Mouse (Mus musculus): ENCODE results near the gene 2510009E07Rik.
A peak's percentile ranks its signal among the peaks of the same experiment; 100 is the strongest.
"Not testable (repeated sequence)": the region's sequence is repeated elsewhere in the genome, so short reads cannot be mapped to it uniquely, and the experiment has no call there.

The 2510009E07Rik gene

DNA sequence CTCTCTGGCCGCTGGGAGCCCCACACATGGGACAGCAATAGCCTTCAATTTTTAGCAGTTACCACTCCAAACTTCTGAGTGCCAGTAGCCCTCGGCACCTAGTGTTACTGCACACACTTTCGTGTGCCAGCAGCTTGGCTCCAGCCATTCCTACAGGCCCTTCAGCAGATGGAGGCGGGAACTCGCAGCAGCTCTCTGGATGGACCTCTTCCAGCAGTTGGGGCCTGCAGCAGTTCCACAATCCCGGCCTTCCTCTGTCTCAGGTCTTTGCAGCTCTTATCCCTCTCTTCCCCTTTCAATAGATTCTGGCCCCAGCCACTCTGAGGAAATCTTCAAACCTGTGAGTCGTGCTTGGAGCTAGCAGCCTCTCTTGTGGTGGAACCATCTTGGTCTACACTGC, 17.7 kb downstream of the 2510009E07Rik start:
- DNase-seq (ENCODE audit: low spot score), result no peak

DNA sequence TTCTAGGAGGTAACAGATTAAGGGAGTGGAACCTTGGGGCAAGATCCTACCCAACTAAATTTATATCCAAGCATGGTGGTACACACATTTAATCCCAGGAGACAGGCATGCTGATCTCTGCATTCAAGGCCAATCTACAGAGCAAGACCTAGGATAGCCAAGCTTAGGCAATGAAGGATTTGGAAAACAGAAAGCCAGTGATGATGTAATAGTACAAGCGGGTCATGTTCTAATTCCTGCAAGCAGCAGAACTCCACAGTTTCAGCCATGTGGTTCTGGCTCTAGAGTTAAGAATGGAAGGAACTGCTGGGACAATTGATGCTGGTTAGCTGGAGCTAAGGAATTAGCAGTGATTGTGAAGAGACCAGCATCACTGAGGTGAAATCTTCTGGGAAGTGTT, 20.8 kb downstream of the 2510009E07Rik start:
- DNase-seq (ENCODE audit: low spot score), result not testable (repeated sequence)

DNA sequence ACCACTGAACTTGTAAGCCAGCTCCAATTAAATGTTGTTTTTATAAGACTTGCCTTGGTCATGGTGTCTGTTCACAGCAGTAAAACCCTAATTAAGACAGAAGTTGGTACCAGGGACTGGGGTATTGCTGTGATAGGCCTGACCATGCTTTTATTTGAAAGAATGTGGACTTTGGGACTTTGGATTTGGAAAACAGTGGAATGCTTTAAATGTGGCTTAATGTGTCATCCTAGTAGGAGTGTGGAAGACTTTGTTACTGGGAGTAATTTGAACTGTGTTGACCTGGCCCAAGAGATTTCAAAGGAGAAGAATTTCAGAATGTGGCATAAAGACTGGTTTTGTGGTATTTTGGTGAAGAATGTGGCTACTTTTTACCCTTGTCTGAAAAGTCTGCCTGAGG, 21.4 kb downstream of the 2510009E07Rik start:
- DNase-seq (ENCODE audit: low spot score), result not testable (repeated sequence)

DNA sequence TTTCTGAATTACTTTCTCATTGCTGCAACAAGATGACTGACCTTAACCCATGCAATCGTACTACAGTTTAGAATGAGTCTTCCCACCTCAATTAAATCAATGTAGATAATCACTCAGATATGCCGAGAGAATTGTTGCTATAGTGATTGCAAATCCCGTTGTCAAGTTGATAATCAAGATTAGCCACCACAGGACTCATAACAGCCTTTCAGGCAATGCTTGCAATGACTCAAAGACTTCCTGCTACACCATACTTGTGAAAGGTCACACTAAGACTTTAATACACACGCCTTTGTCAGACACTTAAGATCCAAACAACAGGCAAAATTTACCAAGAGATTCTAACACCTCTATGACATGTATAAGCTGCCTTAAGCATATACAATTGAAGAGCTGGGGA, 22.6 kb downstream of the 2510009E07Rik start:
- no peak for DNase-seq (ENCODE audit: low spot score)

DNA sequence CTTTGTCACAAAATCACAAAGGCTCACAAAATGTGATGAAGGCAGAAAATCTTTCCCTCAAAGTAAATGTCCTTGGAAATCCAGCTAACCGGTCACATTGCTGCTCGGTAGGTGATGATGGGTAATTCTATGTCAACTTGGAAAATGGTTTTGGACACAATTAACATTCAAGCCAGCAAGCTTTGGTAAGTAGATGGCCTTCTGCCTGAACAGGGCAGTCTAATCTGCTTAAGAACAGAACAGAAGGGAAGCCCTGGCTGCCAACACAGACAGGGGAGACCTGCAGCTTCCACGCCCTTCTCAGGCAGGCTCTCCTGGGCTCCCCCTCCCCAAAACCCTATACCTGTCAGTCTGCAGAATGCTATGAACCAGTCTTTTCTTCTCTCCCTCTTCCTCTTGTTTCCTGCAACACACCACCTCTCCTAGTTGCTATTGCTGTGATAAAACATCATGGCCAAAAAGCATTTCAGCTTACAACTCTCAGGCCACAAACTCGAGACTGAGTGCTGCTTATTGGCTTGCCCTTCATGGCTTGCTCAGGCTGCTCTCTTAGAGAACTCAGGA, 29.0 kb downstream of the 2510009E07Rik start:
- no peak for DNase-seq (ENCODE audit: low spot score)

DNA sequence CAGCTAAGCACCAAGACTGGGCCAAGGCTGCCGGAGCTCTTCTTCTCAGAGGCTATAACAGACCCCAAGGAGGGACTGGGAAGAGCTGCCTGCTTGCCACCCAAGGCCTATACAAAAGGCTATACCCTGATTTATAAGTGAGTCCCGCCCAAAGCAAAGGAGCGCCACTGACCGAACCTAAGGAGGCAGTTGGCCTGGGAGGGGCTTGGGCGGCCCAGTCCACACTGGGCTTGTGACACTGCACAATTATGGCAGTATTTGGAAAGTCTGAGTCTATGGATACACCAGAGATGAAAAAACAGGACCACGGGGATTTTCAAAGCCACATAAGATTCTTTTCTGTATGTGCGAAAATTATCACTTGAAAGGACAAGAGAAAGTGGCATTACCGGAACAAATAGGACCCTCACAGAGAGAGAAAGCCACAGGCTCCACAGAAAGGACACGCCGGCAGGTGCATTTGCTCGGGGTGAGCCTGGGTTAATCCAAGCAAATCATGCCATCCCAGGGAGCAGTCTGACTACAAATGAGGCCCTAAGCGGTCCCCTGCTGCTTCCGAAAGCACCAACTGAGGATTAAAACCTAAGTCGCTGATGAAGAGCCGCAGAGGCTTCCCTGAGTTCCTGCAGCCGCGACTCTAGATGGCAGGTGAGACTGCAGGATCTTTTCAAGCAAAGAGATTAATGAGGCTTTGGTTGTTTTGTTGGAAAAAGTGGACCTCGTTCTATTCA, 29.7 kb downstream of the 2510009E07Rik start:
- DNase-seq (ENCODE audit: low spot score), result no peak

DNA sequence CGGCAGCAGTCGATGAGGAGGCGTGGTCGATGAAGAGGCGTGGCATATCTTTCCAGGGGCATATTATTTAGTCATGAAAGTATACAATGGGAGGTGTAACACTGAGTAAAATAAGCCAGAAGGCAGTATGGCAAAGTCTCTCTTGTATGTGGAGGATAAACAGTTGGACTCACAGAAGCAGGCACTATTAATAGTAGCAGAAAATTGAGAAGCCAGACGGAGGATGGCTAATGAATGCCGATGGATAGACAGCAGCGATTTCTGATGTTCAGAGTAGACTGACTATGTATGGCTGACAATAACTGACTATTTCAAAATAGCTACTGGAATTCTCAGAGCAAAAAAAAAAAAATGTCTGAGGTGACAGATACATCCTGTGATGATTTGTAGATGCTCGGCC, 38.5 kb downstream of the 2510009E07Rik start:
- no peak for DNase-seq (ENCODE audit: low spot score)

DNA sequence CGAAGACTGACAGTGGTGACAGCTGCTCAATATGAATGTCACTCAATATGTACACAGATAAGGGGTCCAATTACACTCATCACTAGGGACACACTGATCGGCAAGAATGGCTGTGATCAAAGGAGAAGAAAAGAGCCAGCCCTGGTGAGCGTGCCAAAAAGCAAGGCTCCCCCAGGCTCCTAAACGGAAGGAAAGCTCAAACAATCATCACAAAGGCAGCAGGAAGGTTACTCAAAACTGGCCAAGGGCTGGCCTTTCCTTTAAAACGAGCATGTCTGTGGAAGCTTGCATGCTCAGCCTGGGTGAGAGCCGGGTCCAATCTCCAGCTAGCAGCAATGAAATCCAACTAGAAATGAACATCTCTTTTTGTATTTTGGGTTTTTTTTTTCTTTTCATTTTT, 39.2 kb downstream of the 2510009E07Rik start:
- no peak for DNase-seq (ENCODE audit: low spot score)

DNA sequence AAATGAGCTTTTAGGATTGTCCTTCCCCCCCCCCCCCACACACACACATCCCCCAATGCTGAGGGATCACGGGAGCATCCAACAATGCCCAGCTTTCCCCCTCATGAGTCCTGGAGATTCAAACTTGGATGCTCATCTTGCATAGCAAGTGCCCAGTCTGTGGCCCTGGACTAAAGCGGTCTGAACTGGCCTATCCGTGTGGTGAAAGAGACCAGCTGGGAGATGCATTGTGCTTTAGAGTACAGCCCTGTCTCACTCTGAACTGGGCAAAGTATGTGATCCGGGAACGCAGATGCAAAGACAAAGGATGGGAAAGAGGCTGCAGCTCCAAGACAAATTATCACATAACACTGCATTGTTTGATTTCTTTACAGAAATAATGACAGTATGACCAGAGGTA, 40.1 kb downstream of the 2510009E07Rik start:
- no peak for DNase-seq (ENCODE audit: low spot score)

DNA sequence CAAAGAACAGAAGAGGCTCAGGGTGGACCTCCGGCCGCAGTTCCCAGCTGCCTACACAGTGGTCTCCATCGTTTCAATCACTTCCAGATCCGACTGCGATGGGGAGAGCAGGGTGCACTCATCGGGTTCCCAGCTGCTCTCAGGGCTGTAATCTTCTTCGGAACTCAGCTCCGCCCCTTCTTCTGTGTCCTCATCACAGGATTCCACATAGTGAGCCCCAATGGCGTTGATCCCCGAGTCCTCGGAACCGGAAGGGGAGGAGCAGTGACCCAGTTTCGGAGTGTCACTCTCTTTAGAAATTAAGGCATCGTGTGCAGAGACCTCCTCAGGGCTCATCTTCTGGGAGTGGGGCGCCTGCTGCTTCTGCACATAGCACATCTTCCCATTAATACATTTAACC, 41.3 kb downstream of the 2510009E07Rik start:
- DNase-seq (ENCODE audit: low spot score), result no peak

DNA sequence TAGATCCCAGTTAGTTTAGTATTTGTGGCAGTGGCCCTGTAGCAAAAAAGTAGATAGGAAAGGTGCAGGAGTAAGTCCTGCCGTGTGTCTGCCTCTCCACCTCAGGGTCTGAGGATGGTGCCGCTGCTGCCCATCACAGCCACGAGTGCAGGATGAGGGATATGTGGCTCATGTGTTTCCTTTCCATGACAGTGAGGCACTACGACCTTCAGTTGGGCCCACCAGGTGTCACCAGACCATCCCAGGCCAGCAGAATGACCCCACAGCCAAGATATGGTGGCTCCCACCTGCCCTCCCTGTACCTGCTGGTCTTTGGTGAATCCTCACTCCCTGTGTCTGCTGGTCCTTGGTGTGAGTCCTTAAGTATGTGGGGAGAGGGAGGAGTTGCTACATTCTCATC, 43.3 kb downstream of the 2510009E07Rik start:
- no peak for DNase-seq (ENCODE audit: low spot score)

DNA sequence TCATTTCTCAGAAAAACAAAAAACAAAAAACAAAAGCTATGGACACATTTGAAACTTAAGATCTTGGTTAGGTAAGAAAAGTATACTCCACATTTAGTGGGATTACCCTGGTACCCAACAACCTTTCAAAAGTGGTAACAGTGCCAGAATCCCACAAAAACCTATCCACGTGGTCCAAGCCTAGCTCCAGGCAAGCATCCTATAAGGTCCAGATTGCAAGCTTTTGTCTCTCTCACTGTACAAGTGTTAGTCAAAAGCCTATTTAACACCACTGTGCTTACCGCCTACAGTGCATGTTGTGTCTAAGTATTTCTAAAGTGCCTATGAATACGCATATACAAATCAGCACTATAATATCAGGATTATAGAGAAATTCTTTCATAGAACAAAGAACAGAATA, 44.2 kb downstream of the 2510009E07Rik start:
- DNase-seq (ENCODE audit: low spot score), result no peak

DNA sequence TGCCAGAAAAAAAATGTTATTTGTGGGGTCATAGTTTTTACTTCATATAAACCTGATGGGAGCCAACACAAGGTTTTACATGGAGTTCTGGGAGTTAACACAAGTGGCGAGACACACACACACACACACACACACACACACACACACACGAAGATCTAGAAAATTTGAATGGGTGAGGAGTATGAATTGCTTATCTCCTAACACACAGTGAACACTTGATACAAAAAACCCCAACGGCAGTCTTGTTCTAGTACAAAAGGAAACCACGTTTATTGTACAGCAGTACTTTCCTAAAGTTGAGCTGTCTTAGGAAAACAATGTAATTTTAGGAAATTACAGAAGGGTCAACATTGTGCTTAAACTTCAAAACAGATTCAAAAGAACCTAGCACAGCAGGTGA, 45.7 kb downstream of the 2510009E07Rik start:
- no peak for DNase-seq (ENCODE audit: low spot score)

DNA sequence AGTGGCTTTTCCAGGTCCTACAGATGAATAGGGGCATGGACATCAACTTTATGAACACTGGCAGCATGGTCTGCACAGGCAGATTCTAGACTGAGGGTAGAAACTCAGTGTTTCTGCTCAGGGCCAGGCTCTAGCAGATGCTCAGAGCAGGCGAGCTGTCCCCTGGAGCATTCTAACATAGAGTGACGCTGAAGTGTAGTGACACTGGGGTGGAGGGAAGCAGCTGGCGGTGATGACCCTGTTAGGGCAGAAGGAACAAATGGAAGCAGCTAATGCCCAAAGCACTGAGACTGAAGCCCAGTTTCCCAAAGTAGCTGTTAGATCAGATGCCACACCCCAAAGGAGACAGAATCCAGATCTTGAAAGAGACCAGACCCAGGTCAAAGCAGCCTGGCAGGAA, 48.0 kb downstream of the 2510009E07Rik start:
- DNase-seq (ENCODE audit: low spot score), result no peak

DNA sequence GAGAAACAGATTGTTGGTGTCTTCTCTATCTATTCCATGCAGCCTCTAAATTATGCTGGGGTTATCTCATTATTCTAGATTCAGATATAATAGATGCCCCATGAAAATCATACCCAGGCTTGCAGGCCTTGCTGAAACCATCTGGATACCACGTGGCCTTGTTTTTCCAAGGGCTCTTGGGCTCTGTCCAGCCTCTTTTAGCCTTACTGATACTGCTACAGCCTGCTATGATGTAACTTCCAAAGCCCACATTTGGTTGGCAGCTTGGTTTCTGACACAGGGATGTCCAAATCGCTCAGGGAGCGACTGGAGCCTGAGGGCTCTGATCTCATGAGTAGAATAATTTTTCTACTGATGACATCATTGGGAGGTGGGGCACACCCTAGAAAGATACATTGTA, 48.5 kb downstream of the 2510009E07Rik start:
- no peak for DNase-seq (ENCODE audit: low spot score)

DNA sequence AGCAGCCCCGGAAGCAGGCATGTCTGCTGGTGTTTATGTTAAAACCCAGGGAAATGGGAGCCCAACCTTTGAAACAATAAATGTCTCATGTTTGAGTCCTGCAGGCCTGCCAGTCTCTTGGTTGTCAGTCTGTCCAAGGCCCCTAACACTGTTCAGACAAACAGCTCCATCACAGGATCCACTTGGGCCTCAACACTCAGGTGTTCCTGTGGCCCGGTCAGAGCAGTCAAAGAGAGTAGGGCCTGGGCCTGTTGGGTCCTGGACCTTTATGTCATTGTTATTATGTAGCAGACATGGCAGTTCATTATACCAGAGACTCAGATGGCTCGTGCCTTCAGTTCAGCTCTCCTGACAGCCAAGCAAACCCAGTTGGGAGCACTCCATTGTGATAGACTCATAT, 49.9 kb downstream of the 2510009E07Rik start:
- DNase-seq (ENCODE audit: low spot score), result no peak

DNA sequence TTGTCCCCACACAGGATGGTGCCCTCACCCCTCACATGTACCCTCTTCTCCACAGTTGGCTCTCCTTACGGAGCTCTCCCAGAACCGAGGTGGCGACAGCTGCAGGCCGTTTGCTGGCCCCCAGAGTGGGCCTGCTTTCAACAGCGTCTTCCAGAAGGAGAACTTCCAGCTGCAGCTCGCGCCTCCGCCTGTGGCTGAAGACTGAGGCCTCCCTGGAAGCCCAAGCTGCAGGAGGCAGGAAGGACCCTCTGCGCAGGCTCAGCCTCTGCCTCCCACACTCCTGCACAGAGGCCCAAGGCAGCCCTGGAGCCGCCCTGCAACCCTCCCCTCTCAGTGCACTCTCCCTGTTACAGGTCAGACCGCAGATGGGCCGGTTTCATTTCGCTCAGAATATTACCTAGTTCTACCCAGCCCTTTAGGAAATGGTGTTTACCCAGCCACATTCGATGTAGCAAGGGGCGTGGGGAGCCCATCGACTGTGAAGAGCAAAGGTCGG, 50.4 kb downstream of the 2510009E07Rik start:
- peak; percentile 5 for DNase-seq (ENCODE audit: low spot score)

DNA sequence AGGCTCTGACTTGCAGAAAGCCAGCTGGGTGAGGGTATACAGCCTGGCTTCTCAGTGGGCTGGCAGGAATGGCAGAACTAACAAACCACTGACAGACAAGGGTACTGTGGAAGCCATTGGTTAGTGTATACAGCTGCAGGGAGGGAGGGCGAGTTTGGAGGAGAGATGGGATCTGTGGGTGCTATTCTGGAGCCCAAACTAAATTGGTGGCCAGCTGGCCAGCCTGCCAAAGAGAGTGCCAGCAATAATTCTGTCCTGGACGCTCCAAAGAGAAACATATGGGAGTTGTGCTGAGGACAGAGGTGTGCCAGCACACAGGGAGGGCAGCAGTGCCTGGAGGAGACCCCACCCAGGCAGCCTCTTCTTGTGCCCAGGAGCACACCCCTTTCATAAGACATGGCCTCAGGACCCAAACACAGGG, 50.8 kb downstream of the 2510009E07Rik start:
- no peak for DNase-seq (ENCODE audit: low spot score)

DNA sequence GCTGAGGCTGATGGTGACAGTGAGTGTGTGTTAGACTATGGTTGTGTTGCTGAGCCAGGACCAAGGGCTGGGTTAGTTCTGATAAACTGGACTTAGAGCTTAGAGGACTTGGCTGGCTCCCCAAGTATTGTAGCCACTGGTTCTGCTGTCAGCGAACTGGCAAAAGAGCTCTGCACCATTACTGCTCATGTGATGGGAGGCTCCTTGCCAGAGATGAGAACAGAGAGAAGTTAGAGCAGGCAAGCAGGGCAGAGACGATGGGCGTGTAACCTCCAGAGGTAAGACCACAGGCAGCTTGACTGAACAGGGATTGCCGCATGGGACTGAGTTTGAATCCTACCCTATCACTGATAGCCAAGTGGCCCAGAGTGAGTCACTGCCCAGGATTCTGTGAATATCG, 51.6 kb downstream of the 2510009E07Rik start:
- DNase-seq (ENCODE audit: low spot score), result no peak

DNA sequence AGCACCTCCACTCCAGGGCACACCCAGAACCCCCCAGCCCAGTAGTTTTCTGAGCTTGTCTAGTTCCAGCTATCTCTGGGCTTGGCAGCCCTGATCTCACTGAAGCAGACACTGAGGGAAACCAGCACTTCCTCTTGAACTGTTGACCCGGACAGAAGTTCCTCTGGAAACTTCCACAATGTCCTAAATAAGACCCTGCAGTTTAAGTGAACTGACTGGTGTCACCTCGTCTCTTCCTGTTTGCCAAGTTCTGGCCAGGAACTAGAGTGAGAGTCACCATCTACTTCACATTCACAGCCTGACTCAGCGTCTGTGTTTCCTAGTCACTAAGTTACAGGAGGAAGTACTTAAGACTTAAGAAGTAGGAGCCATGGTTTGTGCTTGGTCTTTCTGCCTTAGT, 52.5 kb downstream of the 2510009E07Rik start:
- DNase-seq (ENCODE audit: low spot score), result no peak

DNA sequence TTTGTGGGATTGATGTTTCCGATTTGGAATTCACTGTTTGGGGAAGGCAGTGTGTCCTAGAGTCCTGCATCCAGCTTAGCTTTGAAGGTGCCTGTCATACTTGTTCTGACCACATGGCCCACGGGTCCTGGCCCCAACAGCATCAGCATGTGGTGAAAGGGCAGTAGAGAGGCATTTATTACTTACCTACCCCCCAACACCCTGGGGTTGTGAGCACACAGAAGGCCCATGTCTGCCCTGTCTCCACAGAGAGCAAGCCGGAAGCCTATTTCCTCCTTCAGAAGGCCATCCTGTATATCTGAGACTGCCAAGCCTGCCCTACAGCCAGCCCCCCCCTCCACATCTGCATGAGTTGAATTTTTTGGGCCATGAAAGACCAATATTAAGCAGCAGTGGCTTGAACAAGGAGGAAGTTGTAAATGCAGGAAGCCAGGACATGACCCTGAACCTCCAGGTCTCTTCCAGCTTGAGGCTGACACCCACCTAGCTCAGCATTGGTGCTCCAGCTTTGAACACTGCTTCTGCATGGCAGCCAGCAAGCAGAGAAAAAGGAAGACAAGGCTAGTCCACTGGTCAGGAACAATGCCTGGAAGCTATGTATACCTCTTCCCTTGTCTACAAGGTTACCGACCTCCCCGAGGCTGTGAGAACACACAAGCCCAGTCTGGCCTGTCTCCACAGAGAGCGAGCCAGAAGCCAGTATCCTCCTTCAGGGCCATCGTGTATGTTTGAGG, 53.5 kb downstream of the 2510009E07Rik start:
- DNase-seq (ENCODE audit: low spot score), result no peak

DNA sequence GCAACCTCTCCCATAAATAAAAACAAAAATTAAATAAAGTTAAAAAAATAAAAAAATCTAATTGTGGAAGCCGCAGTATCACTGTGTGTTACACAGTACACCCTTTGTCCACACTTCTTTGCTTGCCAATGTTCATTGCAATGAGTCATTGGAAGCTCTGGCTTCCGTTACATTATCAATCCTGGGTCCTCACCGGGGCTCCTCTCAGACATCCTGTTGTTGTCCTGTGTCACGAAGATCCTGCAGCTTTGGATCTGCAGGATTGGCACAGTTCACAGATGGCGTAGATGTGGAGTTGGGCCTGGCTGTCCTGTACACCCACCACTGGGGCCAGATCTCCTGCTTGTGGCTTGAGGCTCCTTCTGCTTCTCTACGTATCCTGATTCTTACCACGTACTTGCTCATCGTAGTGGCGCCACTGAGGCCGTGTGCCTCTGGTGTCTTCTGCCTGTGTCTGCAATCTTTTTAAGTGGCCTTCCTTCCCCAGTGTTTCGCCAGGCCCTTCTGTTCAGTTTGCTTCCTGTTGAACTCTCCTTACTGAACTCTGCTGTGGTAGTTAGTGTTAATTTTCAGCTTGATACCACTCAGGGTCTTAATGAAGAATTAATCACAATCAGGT, 57.2 kb downstream of the 2510009E07Rik start:
- no peak for DNase-seq (ENCODE audit: low spot score)
